Mouse (Mus musculus) testis, adult 2 months (tissue): Measurements from ENCODE around the gene Adgra1. TPM values are rescaled to one million over a fixed set of nuclear protein-coding genes. Genes with fewer than 3 reads are reported as not detected.

ENCODE experiments used
- H3K27ac ChIP-seq: fragments of 200-500 bp; 2 replicates; pipeline ENCODE4 v1.5.1; 2012; ENCODE audit warnings: low read depth, low read length; ENCODE audit not compliant: control insufficient read depth, insufficient read depth
- H3K27me3 ChIP-seq: fragments of 200-500 bp; 2 replicates; pipeline ENCODE4 v1.6.1; 2012; ENCODE audit warnings: mild to moderate bottlenecking, low read length, moderate library complexity; ENCODE audit not compliant: control insufficient read depth, insufficient read depth
- H3K36me3 ChIP-seq: fragments of 200-500 bp; 2 replicates; pipeline ENCODE4 v1.6.1; 2012; ENCODE audit warnings: mild to moderate bottlenecking, low read length; ENCODE audit not compliant: control insufficient read depth, insufficient read depth
- H3K4me1 ChIP-seq: fragments of 200-500 bp; 2 replicates; pipeline ENCODE4 v1.6.1; 2012; ENCODE audit warnings: low read length; ENCODE audit not compliant: control insufficient read depth, insufficient read depth
- H3K4me3 ChIP-seq: fragments of 200-500 bp; 2 replicates; pipeline ENCODE4 v1.5.1; 2012; ENCODE audit warnings: low read depth, mild to moderate bottlenecking, low read length, moderate library complexity, mixed read lengths; ENCODE audit not compliant: control insufficient read depth
- CTCF ChIP-seq: fragments of 200-500 bp; IDR thresholded peaks from 2 replicates; pipeline ENCODE4 v1.5.1; 2012; ENCODE audit warnings: low read depth, mild to moderate bottlenecking, inconsistent platforms, low read length, moderate library complexity; ENCODE audit not compliant: control insufficient read depth, insufficient read depth, insufficient replicate concordance
- POLR2A ChIP-seq: fragments of 200-500 bp; IDR thresholded peaks from 2 replicates; pipeline ENCODE4 v1.6.1; 2012; ENCODE audit warnings: low read depth, mild to moderate bottlenecking, inconsistent platforms, low read length, moderate library complexity; ENCODE audit not compliant: control insufficient read depth
- polyA plus RNA-seq: library from polyadenylated mRNA; depleted of rRNA; stranded (reverse); fragments of >200 nt; gene quantifications from 2 replicates; pipeline ENCODE4 v1.2.3, GENCODE M21; 2012

The Adgra1 gene
- polyA plus RNA-seq, 1 experiment = 0.43 TPM

DNA sequence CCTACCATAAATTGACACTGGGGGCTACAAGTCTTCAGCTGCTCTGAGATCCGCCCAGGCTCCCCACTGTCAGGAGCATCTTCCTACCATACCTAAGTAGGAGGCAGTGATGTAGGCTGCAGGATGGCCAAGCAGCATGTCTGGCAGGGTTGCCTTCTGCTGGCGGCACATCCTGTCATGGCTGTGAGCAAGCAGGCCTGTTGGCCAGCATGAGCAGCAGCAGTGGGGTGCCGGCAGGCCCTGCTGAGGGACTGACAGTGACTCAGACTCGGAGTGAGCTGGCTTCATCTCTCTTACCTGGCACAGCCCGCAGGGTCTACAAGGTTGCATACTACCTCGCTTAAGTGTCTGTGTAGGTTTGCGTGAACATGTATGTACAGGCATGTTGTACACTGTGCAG is 65.5 kb downstream of the Adgra1 start:
- Histone ChIP-seq H3K36me3 (no peaks in the 10 kb centered on the region), H3K27ac (no peak overlapping the region), H3K4me3 (no peak overlapping the region), H3K27me3 (no peaks in the 10 kb centered on the region), H3K4me1 (peaks cover 2% of the 10 kb centered on the region; the same call in 1 of the 2 replicates)
- TF ChIP-seq CTCF = no peak
- TF ChIP-seq POLR2A = no peak

DNA sequence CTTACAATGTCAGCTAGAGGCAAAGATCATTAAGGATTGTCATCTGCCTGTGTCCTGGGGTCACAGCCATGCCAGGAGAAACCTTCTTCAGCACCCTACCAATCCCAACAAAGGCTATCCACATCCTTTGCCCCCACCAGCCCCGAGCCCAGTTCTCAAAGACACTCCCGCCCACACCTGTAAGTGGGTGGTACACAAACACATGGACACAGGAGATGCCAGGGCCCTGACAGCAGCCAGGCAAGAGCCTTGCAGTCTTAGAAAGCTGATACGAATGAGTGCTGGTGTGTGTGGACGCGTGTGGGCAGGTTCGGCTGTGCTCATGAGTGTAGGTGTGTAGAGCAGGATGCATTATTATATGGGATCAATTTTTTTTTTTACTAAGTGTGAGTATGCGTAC is 66.5 kb downstream of the Adgra1 start:
- Histone ChIP-seq H3K4me3 (no peak overlapping the region), H3K4me1 (no peaks in the 10 kb centered on the region), H3K27ac (no peak overlapping the region), H3K27me3 (no peaks in the 10 kb centered on the region), H3K36me3 (no peaks in the 10 kb centered on the region)
- TF ChIP-seq POLR2A (no peak), CTCF (no peak)

DNA sequence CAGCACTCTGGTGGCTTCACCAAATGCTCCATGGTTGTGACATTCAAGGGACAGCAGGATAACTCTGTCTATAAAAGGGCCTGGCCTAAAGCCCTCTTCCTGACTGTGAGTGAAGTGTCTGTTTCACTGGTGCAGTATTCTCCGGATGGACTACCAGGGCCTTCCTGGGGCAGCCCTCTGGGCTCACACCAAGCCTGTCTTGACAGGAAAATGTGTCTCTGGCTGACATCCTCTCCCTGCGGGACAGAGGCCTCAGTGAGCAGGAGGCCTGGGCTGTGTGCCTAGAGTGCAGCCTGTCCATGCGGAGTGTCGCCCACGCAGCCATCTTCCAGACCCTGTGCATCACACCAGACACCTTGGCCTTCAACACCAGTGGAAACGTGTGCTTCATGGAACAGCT is 66.9 kb downstream of the Adgra1 start:
- H3K36me3 ChIP-seq = no peaks in the 10 kb centered on the region
- TF ChIP-seq CTCF (no peak), POLR2A (no peak)
- H3K4me1 ChIP-seq = peaks cover 1% of the 10 kb centered on the region
- H3K27me3 ChIP-seq = no peaks in the 10 kb centered on the region
- no peak overlapping the region for H3K27ac ChIP-seq
- H3K4me3 ChIP-seq = no peak overlapping the region

DNA sequence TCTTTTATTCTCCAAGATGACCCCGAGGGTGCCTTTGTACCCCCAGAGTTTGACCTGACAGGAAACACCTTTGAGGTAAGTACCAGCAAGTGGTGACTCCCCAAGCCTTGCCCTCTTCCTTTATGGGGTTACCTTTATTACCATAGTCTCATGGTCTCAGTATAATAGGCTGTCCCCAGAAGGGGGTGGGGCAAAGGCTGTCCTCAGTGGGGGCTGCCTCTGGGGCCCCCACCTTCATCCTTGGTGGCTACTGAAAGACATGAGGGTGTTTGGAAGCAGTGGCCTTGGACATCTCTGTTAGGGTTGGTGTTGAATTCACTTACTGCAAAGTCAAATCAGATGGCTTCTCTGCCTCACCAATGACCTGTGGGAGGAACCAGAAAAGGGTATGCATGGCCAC is 68.0 kb downstream of the Adgra1 start:
- no peaks in the 10 kb centered on the region for H3K36me3 ChIP-seq
- H3K4me3 ChIP-seq = no peak overlapping the region
- peaks cover 2% of the 10 kb centered on the region for H3K4me1 ChIP-seq
- TF ChIP-seq CTCF = no peak
- no peak for TF ChIP-seq POLR2A
- no peaks in the 10 kb centered on the region for H3K27me3 ChIP-seq
- H3K27ac ChIP-seq = no peak overlapping the region

DNA sequence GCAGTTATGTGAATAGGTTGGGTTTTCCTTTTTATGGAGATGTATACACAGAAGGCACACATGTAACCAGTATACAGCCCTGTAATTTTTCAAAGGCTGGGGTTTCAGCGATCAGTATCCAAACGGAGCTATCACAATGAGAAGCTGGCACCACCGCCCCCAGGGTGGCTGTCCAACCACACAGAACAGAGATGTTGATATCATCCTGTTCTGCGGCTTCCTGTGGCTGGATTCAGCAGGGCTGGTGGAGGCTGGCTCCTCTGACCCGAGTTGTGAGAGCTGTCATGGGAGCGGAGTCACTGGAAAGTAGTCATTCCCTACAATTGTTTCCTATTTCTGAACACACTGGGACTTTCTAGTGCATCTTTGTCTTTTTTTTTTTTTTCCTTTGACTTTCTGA is 71.3 kb downstream of the Adgra1 start:
- no peak overlapping the region for H3K4me3 ChIP-seq
- no peaks in the 10 kb centered on the region for H3K27me3 ChIP-seq

DNA sequence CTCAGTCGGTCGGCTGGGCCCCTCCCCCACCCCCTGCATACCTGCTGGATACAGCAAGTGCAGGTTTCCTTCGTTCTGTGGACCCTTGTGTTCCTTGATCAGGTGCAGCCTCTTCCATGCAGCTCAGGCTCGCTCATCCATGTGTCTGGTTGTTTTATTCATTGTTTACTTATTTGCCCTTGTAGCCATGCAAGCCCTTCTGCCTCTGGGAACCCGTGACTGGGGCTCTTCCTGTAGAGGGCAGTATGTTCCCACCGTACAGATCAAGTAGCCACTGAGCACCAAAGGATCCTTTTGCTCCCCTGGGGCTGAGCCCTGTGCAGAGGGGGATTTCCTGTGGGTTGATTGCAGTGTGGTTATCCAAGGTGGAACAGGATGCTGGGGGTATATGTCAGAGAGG is 71.7 kb downstream of the Adgra1 start:
- H3K27ac ChIP-seq = no peak overlapping the region
- H3K27me3 ChIP-seq = no peaks in the 10 kb centered on the region
- H3K4me3 ChIP-seq = no peak overlapping the region
- H3K4me1 ChIP-seq = peaks cover 2% of the 10 kb centered on the region
- TF ChIP-seq CTCF = peak; percentile 24; the same call in 1 of the 2 replicates
- TF ChIP-seq POLR2A = no peak
- H3K36me3 ChIP-seq = no peaks in the 10 kb centered on the region

More for the DNA sequence above, 71.3 kb downstream of the Adgra1 start:
- peaks cover 2% of the 10 kb centered on the region for H3K4me1 ChIP-seq
- H3K36me3 ChIP-seq = no peaks in the 10 kb centered on the region
- no peak overlapping the region; the same call in 1 of the 2 replicates for H3K27ac ChIP-seq
- TF ChIP-seq POLR2A (no peak), CTCF (no peak)

DNA sequence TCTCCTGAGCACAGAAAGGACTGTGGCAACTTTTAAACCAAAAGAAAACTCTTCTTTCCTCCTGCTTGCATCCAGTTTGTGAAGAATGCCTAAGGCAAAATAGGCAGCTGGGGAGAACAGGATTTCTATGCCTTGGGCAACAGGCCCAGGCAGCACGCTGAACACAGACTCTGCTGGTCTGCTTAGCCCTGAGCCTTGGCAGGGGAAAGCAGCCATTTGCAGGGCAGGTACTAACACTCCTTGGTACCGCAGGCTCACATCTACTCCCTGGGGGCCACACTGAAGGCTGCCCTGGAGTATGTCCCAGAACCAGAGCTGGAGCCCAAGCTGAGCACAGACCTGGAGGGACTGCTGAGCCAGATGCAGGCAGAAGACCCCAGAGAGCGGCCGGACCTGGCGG is 74.2 kb downstream of the Adgra1 start:
- Histone ChIP-seq H3K36me3 (no peaks in the 10 kb centered on the region), H3K4me1 (peaks cover 2% of the 10 kb centered on the region), H3K4me3 (no peak overlapping the region), H3K27me3 (no peaks in the 10 kb centered on the region), H3K27ac (no peak overlapping the region)
- TF ChIP-seq CTCF = no peak
- no peak for TF ChIP-seq POLR2A

DNA sequence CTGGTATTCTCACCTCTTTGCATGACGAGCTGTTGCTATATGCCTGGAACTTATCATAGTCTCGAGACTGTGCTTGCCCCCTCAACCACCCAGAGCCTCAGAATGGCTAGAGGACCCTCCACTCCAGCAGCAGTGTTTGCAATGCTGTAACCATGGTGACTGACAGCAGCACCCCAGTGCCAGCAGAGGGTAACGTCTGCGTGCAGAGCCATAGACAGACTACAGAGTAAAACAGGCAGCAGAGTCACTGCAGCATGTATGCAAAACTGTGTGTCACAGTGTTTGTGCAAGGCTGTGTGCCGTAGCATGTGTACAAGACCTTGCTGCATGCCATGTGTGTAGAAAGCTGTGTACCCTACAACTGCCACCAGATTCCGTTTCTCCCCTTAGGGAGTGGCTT is 75.5 kb downstream of the Adgra1 start:
- TF ChIP-seq POLR2A = no peak
- no peak for TF ChIP-seq CTCF
- Histone ChIP-seq H3K27ac (no peak overlapping the region), H3K36me3 (no peaks in the 10 kb centered on the region), H3K27me3 (no peaks in the 10 kb centered on the region; the same call in 1 of the 2 replicates), H3K4me1 (peaks cover 6% of the 10 kb centered on the region), H3K4me3 (no peak overlapping the region)
